Mouse (Mus musculus) splenic B cell, adult 2 months (primary cell): ENCODE measurements around the gene Krt87.
A peak's percentile ranks its signal among the peaks of the same experiment; 100 is the strongest.

ENCODE experiments used
- DNase-seq: peaks from one replicate; pipeline ENCODE4 v3.0.0-alpha.2; 2011; ENCODE audit warnings: low read depth, low spot score
- H3K27me3 ChIP-seq: 2 replicates; pipeline ENCODE4 v1.6.1; 2012; ENCODE audit warnings: mild to moderate bottlenecking, low read length, moderate library complexity, mixed read lengths; ENCODE audit not compliant: control insufficient read depth, poor library complexity, insufficient read depth, severe bottlenecking
- H3K36me3 ChIP-seq: 2 replicates; pipeline ENCODE4 v1.6.1; 2012; ENCODE audit warnings: mild to moderate bottlenecking, low read length, moderate library complexity, mixed read lengths; ENCODE audit not compliant: control insufficient read depth, poor library complexity, insufficient read depth, severe bottlenecking

Gene Krt87

GRCm38 (mm10) chr15:101396466-101396865, 42.1 kb downstream of the Krt87 start:
- no peak for DNase-seq
- H3K36me3 ChIP-seq, result no peaks in the 10 kb centered on the region
- no peaks in the 10 kb centered on the region for H3K27me3 ChIP-seq

GRCm38 (mm10) chr15:101394908-101395307, 43.7 kb downstream of the Krt87 start:
- no peaks in the 10 kb centered on the region for H3K36me3 ChIP-seq
- H3K27me3 ChIP-seq, result no peaks in the 10 kb centered on the region
- no peak for DNase-seq

GRCm38 (mm10) chr15:101392251-101392650, 46.4 kb downstream of the Krt87 start:
- no peaks in the 10 kb centered on the region for H3K27me3 ChIP-seq
- no peak for DNase-seq
- H3K36me3 ChIP-seq, result no peaks in the 10 kb centered on the region

- H3K36me3 ChIP-seq, result no peaks in the 10 kb centered on the region
- H3K27me3 ChIP-seq, result no peaks in the 10 kb centered on the region
- DNase-seq, result no peak
Observed at GRCm38 (mm10) chr15:101390203-101390602, 48.4 kb downstream of the Krt87 start.

- peak; percentile 44 for DNase-seq
- H3K36me3 ChIP-seq, result no peaks in the 10 kb centered on the region
- H3K27me3 ChIP-seq, result no peaks in the 10 kb centered on the region
Observed at GRCm38 (mm10) chr15:101388034-101388541, 50.5 kb downstream of the Krt87 start.

- H3K36me3 ChIP-seq, result no peaks in the 10 kb centered on the region
- H3K27me3 ChIP-seq, result no peaks in the 10 kb centered on the region
- DNase-seq, result peak; percentile 37
Observed at GRCm38 (mm10) chr15:101387176-101387575, 51.4 kb downstream of the Krt87 start.

- no peaks in the 10 kb centered on the region for H3K27me3 ChIP-seq
- no peaks in the 10 kb centered on the region for H3K36me3 ChIP-seq
- no peak for DNase-seq
Observed at GRCm38 (mm10) chr15:101385064-101385463, 53.5 kb downstream of the Krt87 start.

GRCm38 (mm10) chr15:101384610-101385009, 54.0 kb downstream of the Krt87 start:
- Histone ChIP-seq H3K36me3 (no peaks in the 10 kb centered on the region), H3K27me3 (no peaks in the 10 kb centered on the region)
- DNase-seq, result no peak

GRCm38 (mm10) chr15:101382811-101383210, 55.8 kb downstream of the Krt87 start:
- no peaks in the 10 kb centered on the region for H3K27me3 ChIP-seq
- no peak for DNase-seq
- no peaks in the 10 kb centered on the region for H3K36me3 ChIP-seq

GRCm38 (mm10) chr15:101381758-101382157, 56.8 kb downstream of the Krt87 start:
- H3K36me3 ChIP-seq, result no peaks in the 10 kb centered on the region
- H3K27me3 ChIP-seq, result no peaks in the 10 kb centered on the region
- DNase-seq, result no peak
